Mouse (Mus musculus) erythroblast, embryonic 14.5 days (primary cell): ENCODE measurements around the gene Zfand3. TPM values are rescaled to one million over a fixed set of nuclear protein-coding genes. Genes with fewer than 3 reads are reported as not detected.

Experiments used
- H3K27me3 ChIP-seq: 2 replicates; pipeline ENCODE4 v1.6.1; 2012; ENCODE audit warnings: inconsistent platforms; ENCODE audit not compliant: control insufficient read depth
- H3K36me3 ChIP-seq: 2 replicates; pipeline ENCODE4 v1.6.1; 2012; ENCODE audit warnings: mild to moderate bottlenecking, inconsistent platforms; ENCODE audit not compliant: control insufficient read depth
- H3K4me1 ChIP-seq: 2 replicates; pipeline ENCODE4 v1.6.1; 2012; ENCODE audit warnings: inconsistent platforms; ENCODE audit not compliant: control insufficient read depth
- H3K4me3 ChIP-seq: replicated peaks from 2 replicates; pipeline ENCODE3; 2012; ENCODE audit warnings: moderate library complexity, mild to moderate bottlenecking, inconsistent platforms
- H3K9me3 ChIP-seq: 2 replicates; pipeline ENCODE4 v1.6.1; 2012; ENCODE audit warnings: low read length, inconsistent platforms, mixed read lengths; ENCODE audit not compliant: control insufficient read depth
- GATA1 ChIP-seq: IDR thresholded peaks from 2 replicates; pipeline ENCODE4 v1.6.1; 2012; ENCODE audit warnings: low read length, inconsistent platforms, mixed read lengths
- TAL1 ChIP-seq: IDR thresholded peaks from 3 replicates; pipeline ENCODE4 v1.6.1; 2012; ENCODE audit warnings: low read length, inconsistent platforms, mixed read lengths
- polyA plus RNA-seq: library from polyadenylated mRNA; stranded (reverse); fragments of >175 nt; gene quantifications from 2 replicates; pipeline ENCODE4 v1.2.3, GENCODE M21; 2012

Gene Zfand3
- polyA plus RNA-seq, 1 experiment = 9.6 TPM

DNA sequence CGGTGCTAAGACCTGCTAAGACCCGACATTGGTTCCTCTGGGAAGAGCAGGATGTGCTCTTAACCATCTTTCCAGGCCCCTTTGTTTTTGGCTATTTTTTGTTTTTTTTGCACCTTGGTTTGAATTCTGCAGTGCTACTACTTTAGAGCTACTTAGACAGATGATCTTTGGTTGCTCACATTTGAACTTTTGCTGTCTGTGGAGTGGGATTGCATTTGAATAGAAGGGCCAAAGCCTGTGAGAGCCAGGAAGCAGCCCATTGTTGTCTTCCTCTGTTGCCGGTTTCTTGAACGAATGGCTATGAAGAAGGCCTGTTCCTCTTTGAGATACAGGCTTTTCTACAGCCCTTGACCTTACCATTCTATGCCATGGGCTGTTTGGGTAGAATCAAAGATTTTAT, 29.5 kb downstream of the Zfand3 start:
- TF ChIP-seq GATA1 = no peak
- TF ChIP-seq TAL1 = no peak
- Histone ChIP-seq H3K4me1 (peaks cover 9% of the 10 kb centered on the region), H3K36me3 (no peaks in the 10 kb centered on the region; the same call in 1 of the 2 replicates), H3K27me3 (no peaks in the 10 kb centered on the region), H3K9me3 (no peaks in the 10 kb centered on the region), H3K4me3 (no peak overlapping the region)

DNA sequence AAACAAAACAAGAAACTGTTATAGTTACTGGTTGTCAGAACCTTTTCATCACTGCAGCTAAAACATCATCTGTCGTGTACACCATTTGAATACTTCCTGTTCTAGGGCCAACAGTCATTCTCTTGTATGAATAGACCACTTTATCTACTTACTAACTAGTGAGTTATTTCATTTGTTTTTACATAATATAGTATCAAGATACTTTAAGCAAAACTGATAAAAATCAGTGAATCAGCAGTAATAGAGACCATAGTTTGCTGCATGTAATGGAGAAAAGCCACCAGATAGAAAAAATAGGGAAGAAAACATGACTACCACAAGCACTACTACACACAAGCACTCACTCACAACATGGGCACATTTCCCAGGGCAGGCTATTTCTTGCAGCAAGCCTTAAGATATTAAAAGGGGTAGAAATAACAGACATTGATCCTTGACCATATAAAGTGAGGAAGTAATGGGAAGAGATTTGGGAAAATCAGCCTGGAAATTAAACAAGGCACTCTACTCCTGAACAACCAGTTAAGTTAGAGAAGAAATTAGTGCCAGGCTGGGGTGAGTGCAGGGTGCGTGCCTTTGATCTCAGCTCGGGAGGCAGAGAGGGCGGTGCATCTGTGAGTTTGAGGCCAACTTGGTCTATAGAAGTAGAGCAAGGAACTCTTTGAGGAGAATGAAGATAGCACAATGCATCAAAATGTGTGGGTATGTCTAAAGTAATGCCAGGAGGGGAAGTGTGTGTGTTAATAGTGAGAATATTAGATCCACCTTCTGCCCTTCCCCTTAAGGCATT, 30.9 kb downstream of the Zfand3 start:
- Histone ChIP-seq H3K4me3 (no peak overlapping the region), H3K36me3 (no peaks in the 10 kb centered on the region; the same call in 1 of the 2 replicates), H3K9me3 (no peaks in the 10 kb centered on the region), H3K27me3 (no peaks in the 10 kb centered on the region), H3K4me1 (peaks cover 1% of the 10 kb centered on the region; the same call in 1 of the 2 replicates)
- TF ChIP-seq GATA1 (no peak), TAL1 (no peak)

DNA sequence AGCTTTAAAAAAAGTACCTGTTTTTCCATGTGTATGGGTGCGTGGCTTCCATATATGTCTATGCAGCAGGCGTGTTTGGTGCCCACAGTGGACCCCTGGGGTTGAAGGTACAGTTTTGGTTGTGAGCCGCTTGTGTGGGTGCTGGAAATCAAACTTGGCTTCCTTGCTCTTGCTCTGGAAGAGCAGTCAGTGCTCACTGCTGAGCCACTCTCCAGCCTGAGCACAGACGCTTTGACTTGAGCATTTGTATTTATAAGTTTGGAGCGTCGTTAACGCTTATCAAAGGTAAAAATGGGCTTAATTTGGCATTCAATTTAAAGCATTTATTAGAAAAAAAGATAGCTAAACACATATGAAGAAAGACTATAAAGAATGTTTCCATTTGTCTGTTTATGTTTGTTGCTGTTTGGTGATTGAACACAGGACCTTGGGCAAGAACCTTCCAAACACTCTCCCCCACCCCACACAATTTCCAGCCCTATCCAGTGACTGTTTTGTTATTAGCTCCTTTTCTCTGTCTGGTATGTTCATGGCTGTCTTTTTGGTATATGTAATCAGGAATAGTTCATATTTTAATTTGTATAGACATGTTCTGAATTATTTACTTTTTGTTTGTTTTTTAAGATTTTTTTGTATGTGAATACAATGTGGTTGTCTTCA, 38.8 kb downstream of the Zfand3 start:
- Histone ChIP-seq H3K9me3 (no peaks in the 10 kb centered on the region), H3K36me3 (no peaks in the 10 kb centered on the region), H3K4me1 (no peaks in the 10 kb centered on the region), H3K27me3 (no peaks in the 10 kb centered on the region), H3K4me3 (no peak overlapping the region)
- TF ChIP-seq GATA1 = no peak
- TF ChIP-seq TAL1 = no peak

DNA sequence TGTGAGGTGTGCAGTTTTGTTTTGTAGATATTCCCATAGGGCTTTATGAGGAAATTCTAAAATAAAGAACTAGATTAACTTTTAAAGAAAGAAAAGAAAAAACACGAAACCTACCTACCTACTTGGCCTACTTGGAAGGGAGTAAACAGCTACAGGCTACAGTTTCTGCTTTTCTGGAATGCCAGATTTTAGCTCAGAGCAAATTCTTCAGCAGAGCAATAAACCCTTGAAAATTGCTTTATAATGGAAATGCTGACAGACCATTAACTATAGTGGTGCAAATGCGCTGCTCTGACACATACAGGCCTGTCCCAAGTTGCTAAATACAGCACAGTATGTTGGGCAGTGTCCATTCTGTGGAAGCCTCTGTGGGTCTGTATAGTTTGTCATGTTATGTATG, 40.6 kb downstream of the Zfand3 start:
- TF ChIP-seq TAL1 (no peak), GATA1 (no peak)
- Histone ChIP-seq H3K9me3 (no peaks in the 10 kb centered on the region), H3K4me3 (no peak overlapping the region), H3K27me3 (no peaks in the 10 kb centered on the region), H3K36me3 (no peaks in the 10 kb centered on the region), H3K4me1 (no peaks in the 10 kb centered on the region; the same call in 1 of the 2 replicates)

DNA sequence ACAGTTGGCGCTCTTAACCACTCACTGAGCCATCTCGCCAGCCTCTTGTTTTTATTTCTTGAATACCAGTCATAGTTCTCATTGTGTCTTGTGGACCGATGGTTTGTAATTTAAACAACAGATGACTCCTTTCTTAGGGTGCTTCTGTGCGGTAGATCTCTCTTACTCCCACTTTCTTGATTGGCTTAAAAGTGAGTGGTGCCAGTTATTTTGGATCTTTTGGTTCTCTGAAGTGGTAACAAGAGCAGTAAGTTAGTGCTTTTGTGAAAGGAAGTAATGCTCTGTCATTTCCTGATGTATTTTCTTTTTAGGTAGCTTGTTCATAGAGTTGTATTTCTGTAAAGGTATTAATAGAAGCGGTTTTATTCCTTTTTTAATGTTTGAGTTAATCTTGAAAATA, 42.1 kb downstream of the Zfand3 start:
- TF ChIP-seq GATA1 (no peak), TAL1 (no peak)
- Histone ChIP-seq H3K27me3 (no peaks in the 10 kb centered on the region), H3K36me3 (no peaks in the 10 kb centered on the region), H3K4me1 (no peaks in the 10 kb centered on the region; the same call in 1 of the 2 replicates), H3K4me3 (no peak overlapping the region), H3K9me3 (no peaks in the 10 kb centered on the region)

DNA sequence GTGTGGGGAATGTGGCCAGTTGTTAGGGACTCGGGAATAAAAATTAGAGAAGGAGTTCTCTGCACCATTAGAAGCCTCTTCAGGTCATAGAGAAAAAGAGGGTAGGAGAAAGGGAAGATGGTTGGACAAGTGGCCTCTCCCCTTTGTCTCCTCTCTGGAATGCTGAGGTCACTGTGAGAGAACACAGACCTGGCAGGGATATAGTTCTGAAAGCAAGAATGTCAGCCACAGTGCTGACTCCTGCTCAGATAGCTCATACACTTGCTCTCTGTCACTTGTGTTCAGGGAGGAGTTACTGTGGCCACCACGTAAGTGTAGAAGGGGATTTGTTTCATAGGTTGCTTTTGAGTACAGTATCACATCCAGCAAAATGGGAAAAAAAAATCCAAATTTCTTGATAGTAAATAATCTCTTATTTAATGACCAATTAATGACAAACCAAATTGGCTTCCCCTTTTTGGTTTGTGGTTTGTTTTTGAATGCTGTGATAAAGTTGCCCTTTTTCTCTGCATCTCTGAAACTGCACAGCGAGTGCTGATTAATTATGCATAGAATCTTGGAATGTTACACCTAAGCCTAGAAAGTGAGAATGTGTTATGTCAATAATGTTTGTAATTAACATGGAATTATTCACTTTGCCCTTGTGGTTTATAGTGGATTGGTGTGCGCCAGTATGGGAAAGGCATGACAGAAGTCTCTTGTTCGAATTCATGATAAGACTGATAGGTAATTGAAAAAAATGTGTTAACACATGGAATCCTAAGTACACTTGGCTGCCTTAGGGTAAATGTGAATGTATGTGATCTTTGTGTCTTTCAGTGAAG, 47.2 kb downstream of the Zfand3 start:
- Histone ChIP-seq H3K36me3 (peaks cover 6% of the 10 kb centered on the region), H3K27me3 (no peaks in the 10 kb centered on the region), H3K4me3 (no peak overlapping the region), H3K9me3 (no peaks in the 10 kb centered on the region), H3K4me1 (peaks cover 2% of the 10 kb centered on the region)
- no peak for TF ChIP-seq TAL1
- no peak for TF ChIP-seq GATA1

DNA sequence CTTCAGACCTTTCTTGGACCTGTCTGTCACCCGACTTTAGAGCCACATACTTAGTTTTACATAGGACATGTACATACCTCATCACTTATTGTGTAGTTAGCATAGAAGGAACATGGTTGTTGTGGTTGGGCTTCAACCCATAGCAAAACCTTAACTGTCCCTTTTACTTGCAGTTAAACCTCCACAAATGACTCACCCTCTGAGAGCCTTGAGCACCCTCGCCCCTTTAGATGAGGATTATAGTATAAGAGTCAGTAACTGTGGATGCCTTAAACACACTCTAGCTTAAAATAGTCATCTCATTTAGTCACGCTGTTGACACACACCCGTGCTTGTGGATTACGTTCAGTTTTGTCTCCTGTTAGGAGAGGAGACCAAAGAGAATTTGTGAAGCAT, 47.8 kb downstream of the Zfand3 start:
- Histone ChIP-seq H3K4me1 (peaks cover 2% of the 10 kb centered on the region), H3K27me3 (no peaks in the 10 kb centered on the region), H3K36me3 (peaks cover 6% of the 10 kb centered on the region), H3K9me3 (no peaks in the 10 kb centered on the region), H3K4me3 (no peak overlapping the region)
- TF ChIP-seq TAL1 = no peak

DNA sequence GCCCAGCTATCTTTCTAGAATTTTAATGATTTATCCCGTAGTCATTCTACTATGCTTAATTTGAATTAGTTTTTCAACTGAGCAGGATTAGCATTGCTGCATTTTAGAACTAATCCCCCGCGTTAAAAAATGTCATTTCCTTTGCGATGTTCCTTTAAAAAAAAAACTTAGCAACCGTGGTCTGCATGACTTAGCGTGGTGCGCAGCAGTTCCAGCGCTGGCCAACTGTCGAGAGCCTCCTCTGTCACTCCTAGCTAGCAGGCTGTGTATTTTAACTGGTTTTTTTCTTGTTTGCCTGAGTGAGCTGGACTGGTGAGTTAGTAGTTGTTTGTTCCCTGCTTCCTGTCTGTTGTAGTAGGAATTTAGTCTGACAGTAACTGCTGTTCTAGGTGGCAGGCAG, 48.9 kb downstream of the Zfand3 start:
- TF ChIP-seq TAL1 (no peak), GATA1 (no peak)
- Histone ChIP-seq H3K9me3 (no peaks in the 10 kb centered on the region), H3K27me3 (no peaks in the 10 kb centered on the region), H3K4me3 (no peak overlapping the region), H3K36me3 (peaks cover 6% of the 10 kb centered on the region), H3K4me1 (peaks cover 2% of the 10 kb centered on the region)

DNA sequence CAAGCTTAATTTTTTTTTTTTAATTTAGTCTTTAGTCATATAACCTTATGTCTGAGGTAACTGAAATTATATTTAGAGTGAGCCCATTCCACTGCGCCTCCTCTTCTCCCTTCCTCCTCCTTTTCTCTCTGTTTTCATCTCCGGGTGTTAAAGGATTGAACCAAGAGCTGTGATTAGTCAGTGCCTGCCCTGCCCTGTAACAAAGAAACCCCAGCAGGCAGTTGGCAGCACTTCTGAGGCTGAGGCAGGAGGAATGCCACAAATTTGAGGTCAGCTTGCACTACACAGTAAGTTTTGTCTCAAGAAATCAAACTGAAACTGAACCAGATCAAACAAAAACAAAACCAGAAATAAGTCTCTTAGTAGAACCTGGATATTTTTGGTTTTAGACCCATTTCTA, 49.3 kb downstream of the Zfand3 start:
- Histone ChIP-seq H3K36me3 (peaks cover 6% of the 10 kb centered on the region), H3K27me3 (no peaks in the 10 kb centered on the region), H3K4me1 (peaks cover 2% of the 10 kb centered on the region), H3K9me3 (no peaks in the 10 kb centered on the region), H3K4me3 (no peak overlapping the region)
- no peak for TF ChIP-seq TAL1
- no peak for TF ChIP-seq GATA1
